Comparison of ENCODE assay signal across 14 mouse cellular contexts in the genomic region with DNA sequence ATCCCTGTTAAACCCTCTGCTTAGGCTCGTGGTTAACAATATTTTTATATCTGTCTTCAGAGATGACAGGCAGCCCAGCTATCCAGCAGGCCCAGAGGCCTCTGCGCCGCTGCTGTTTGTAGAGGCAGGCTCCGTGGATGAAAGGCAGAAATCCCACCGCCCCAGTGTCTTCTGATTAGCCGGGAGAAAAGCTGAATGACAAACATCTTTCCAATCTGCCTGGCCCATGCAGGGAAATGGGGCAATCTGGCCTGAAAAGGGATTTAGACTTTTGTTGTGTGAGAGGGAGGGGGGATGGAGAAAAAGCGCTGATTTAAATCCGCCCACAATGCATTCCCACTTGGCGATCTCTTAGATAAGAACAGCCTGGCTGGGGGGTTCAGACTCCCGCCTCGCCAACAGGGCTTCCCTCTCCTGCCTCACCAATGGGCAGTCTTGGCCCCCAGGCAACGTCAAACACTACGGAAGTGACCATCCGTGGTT.
DNase-seq lines count a peak whose midpoint lies in the region; ATAC-seq and TF ChIP-seq lines count a peak whose summit lies in the region.
"Had no signal": no experiment of that assay in that cellular context is flagged by ENCODE, and none has a peak within 500 bp of the region (broad histone marks: within the 10 kb centered on the region; RNA-seq: fewer than 3 reads in every experiment).

No protein-coding gene starts in this region.

- TF ChIP-seq CTCF in lung, embryonic 14.5 days (IDR thresholded peaks at IDR 0.05; ENCODE audit: low read depth): no peak

- H3K9me3 ChIP-seq in lung, embryonic 14.5 days (ENCODE audit: low read depth, low read length): no peaks in the 10 kb centered on the region
- no peaks in the 10 kb centered on the region for H3K9me3 ChIP-seq in forebrain, embryonic 15.5 days
- no peaks in the 10 kb centered on the region for H3K9me3 ChIP-seq in midbrain, embryonic 12.5 days
- H3K9me3 ChIP-seq: liver, embryonic 15.5 days; stomach, embryonic 15.5 days had no signal

- no peak for ATAC-seq in lung, embryonic 14.5 days (ENCODE audit: insufficient read depth)
- peak; percentile 51 for ATAC-seq in forebrain, embryonic 15.5 days (replicated peaks)
- peak; percentile 76 for ATAC-seq in midbrain, embryonic 12.5 days (ENCODE audit: low FRiP score, low read depth)
- ATAC-seq: CD4-positive, CD25-positive, alpha-beta regulatory T cell, adult 4 months had no signal

- peak overlapping the region; percentile 25; the same call in 1 of the 2 replicates for H3K4me2 ChIP-seq in lung, embryonic 14.5 days
- peak overlapping the region; percentile 47 for H3K4me2 ChIP-seq in forebrain, embryonic 15.5 days (replicated peaks)
- H3K4me2 ChIP-seq in midbrain, embryonic 12.5 days (replicated peaks): peak overlapping the region; percentile 49
- H3K4me2 ChIP-seq: liver, embryonic 15.5 days; stomach, embryonic 15.5 days had no signal

- no peak overlapping the region for H3K4me3 ChIP-seq in lung, embryonic 14.5 days (ENCODE audit: low read depth, low read length)
- H3K4me3 ChIP-seq in forebrain, embryonic 15.5 days: no peak overlapping the region
- no peak overlapping the region for H3K4me3 ChIP-seq in midbrain, embryonic 12.5 days
- H3K4me3 ChIP-seq: liver, embryonic 15.5 days; stomach, embryonic 15.5 days had no signal

- WGBS in lung, embryonic 14.5 days: 19% methylated on average over 14 of the region's 14 CpGs
- WGBS in forebrain, embryonic 15.5 days: 5% methylated on average over 14 of the region's 14 CpGs
- WGBS in midbrain, embryonic 12.5 days: 3% methylated on average over 14 of the region's 14 CpGs

- no peak for DNase-seq in lung, embryonic 14.5 days
- no peak for DNase-seq in lung, postnatal 36 days
- DNase-seq in adrenal gland, adult 8-10 months: no peak
- DNase-seq in adipocyte (ENCODE audit: low spot score): no peak
- DNase-seq in adrenal gland, postnatal 10 days: no peak
- no peak for DNase-seq in right cerebral cortex, postnatal 36 days (ENCODE audit: low spot score in 2 of 2)
- DNase-seq: cerebellum, postnatal 36 days; kidney, postnatal 10 days; right cerebral cortex, adult 18-20 months had no signal

- 0 out of 2 replicates have a peak overlapping the region, but pooled peaks have one; percentile 10 for H3K9ac ChIP-seq in lung, embryonic 14.5 days
- peak overlapping the region; percentile 22; the same call in 1 of the 2 replicates for H3K9ac ChIP-seq in forebrain, embryonic 15.5 days (replicated peaks)
- no peak overlapping the region; the same call in 1 of the 2 replicates for H3K9ac ChIP-seq in midbrain, embryonic 12.5 days (replicated peaks)
- H3K9ac ChIP-seq: liver, embryonic 15.5 days; stomach, embryonic 15.5 days had no signal

- no peaks in the 10 kb centered on the region for H3K27me3 ChIP-seq in lung, embryonic 14.5 days (ENCODE audit: insufficient read depth, low read length)
- H3K27me3 ChIP-seq in forebrain, embryonic 15.5 days: no peaks in the 10 kb centered on the region
- H3K27me3 ChIP-seq in midbrain, embryonic 12.5 days: no peaks in the 10 kb centered on the region
- H3K27me3 ChIP-seq: liver, embryonic 15.5 days; stomach, embryonic 15.5 days had no signal

- no peak overlapping the region for H3K27ac ChIP-seq in lung, embryonic 14.5 days (ENCODE audit: low read depth)
- peak overlapping the region; percentile 68 for H3K27ac ChIP-seq in forebrain, embryonic 15.5 days (replicated peaks)
- H3K27ac ChIP-seq in midbrain, embryonic 12.5 days (replicated peaks): peak overlapping the region; percentile 94
- H3K27ac ChIP-seq: liver, embryonic 15.5 days; stomach, embryonic 15.5 days had no signal

- H3K36me3 ChIP-seq in lung, embryonic 14.5 days (ENCODE audit: insufficient read depth): no peaks in the 10 kb centered on the region
- no peaks in the 10 kb centered on the region for H3K36me3 ChIP-seq in forebrain, embryonic 15.5 days
- no peaks in the 10 kb centered on the region for H3K36me3 ChIP-seq in midbrain, embryonic 12.5 days
- H3K36me3 ChIP-seq: liver, embryonic 15.5 days; stomach, embryonic 15.5 days had no signal

- H3K4me1 ChIP-seq in lung, embryonic 14.5 days (ENCODE audit: insufficient read depth): no peaks in the 10 kb centered on the region; the same call in 1 of the 2 replicates
- peaks cover 29% of the 10 kb centered on the region for H3K4me1 ChIP-seq in forebrain, embryonic 15.5 days
- H3K4me1 ChIP-seq in midbrain, embryonic 12.5 days: peaks cover 39% of the 10 kb centered on the region
- H3K4me1 ChIP-seq: liver, embryonic 15.5 days; stomach, embryonic 15.5 days had no signal
